Mouse (Mus musculus): ENCODE measurements around the gene Sdhd. TPM values are rescaled to one million over a fixed set of nuclear protein-coding genes. Genes with fewer than 3 reads are reported as not detected.

Sdhd gene
- total and polyA plus RNA-seq, 3 experiments = 340 to 375 TPM; not detected in 1

DNA sequence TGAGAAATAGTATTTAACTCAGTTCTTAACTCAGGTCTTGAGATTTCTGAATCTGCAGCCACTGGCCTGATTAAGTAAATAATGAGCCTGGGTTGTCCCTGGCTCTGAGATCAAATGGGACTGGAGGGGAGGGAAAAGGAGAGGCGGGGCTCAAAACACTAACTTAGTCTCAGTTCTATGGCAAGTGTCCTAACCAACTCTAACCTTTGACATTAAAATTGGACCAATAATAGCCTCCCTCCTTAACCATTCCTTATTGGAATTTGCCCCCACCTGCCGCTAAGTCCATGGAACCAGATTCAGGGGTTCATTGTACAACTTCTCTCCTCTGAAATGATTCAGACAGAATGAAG is 48.5 kb downstream of the Sdhd start, which contains the start of gene Bco2:
Gene Bco2, minus strand, starts transcription at position 88 of the 353 bp plus-strand sequence.
- Histone ChIP-seq H3K79me2 (ENCODE audit: control insufficient read depth, insufficient read depth, low read length, poor library complexity) (no peaks in the 10 kb centered on the region), H3K27ac (ENCODE audit: control insufficient read depth, low read depth, low read length) (no peak within 1 kb of the TSS), H3K27me3 (ENCODE audit: control insufficient read depth in 1 of 2, insufficient read depth in 2 of 2, low read length in 2 of 2) (peaks cover 4 to 24% of the 10 kb centered on the region in 2 experiments; a peak in 3 of 4 replicates), H3K4me3 (ENCODE audit: control insufficient read depth in 1 of 2, insufficient read depth in 1 of 2, low read depth in 2 of 2, low read length in 2 of 2) (no peak within 1 kb of the TSS), H3K4me1 (ENCODE audit: control insufficient read depth in 1 of 2, insufficient read depth in 2 of 2, low read length in 2 of 2) (peaks cover 0 to 6% of the 10 kb centered on the region in 2 experiments; a peak in 2 of 4 replicates), H3K9me3 (replicated peaks; ENCODE audit: insufficient read depth, low read length) (no peaks in the 10 kb centered on the region), H3K9ac (ENCODE audit: control insufficient read depth, low read depth, low read length, poor library complexity, severe bottlenecking) (no peak within 1 kb of the TSS), H3K36me3 (ENCODE audit: control insufficient read depth in 1 of 2, insufficient read depth in 2 of 2, low read length in 2 of 2) (peaks cover 0 to 11% of the 10 kb centered on the region in 2 experiments; a peak in 2 of 4 replicates)
- no peak for TF ChIP-seq POLR2AphosphoS5 (IDR thresholded peaks at IDR 0.05; ENCODE audit: borderline replicate concordance, low read depth, low read length)
- TF ChIP-seq MXI1 (IDR thresholded peaks at IDR 0.05; ENCODE audit: low read depth, low read length) = no peak
- TF ChIP-seq ZMIZ1 (IDR thresholded peaks at IDR 0.05; ENCODE audit: low read depth, low read length) = no peak
- TF ChIP-seq CTCF (IDR thresholded peaks at IDR 0.05 in 2 of 3, conservative IDR thresholded peaks at IDR 0.05 in 1 of 3; ENCODE audit: control insufficient read depth in 1 of 3, insufficient read depth in 1 of 3, low read depth in 2 of 3, low read length in 3 of 3, poor library complexity in 1 of 3, severe bottlenecking in 1 of 3) = no peak
- no peak for TF ChIP-seq CHD1 (IDR thresholded peaks at IDR 0.05; ENCODE audit: low read depth, low read length)
- no peak for TF ChIP-seq MAZ (IDR thresholded peaks at IDR 0.05; ENCODE audit: low read depth, low read length)
- TF ChIP-seq MYC (IDR thresholded peaks at IDR 0.05; ENCODE audit: low read depth, low read length) = no peak
- no peak for TF ChIP-seq ETS1 (IDR thresholded peaks at IDR 0.05; ENCODE audit: low read depth, low read length)
- TF ChIP-seq ZKSCAN1 (IDR thresholded peaks at IDR 0.05; ENCODE audit: low read depth, low read length) = no peak
- TF ChIP-seq NRF1 (IDR thresholded peaks at IDR 0.05; ENCODE audit: insufficient read depth, low read depth, low read length, poor library complexity, severe bottlenecking) = no peak
- TF ChIP-seq GABPA (IDR thresholded peaks at IDR 0.05; ENCODE audit: low read depth, low read length) = no peak
- DNase-seq (ENCODE audit: low read depth, low spot score) = no peak

DNA sequence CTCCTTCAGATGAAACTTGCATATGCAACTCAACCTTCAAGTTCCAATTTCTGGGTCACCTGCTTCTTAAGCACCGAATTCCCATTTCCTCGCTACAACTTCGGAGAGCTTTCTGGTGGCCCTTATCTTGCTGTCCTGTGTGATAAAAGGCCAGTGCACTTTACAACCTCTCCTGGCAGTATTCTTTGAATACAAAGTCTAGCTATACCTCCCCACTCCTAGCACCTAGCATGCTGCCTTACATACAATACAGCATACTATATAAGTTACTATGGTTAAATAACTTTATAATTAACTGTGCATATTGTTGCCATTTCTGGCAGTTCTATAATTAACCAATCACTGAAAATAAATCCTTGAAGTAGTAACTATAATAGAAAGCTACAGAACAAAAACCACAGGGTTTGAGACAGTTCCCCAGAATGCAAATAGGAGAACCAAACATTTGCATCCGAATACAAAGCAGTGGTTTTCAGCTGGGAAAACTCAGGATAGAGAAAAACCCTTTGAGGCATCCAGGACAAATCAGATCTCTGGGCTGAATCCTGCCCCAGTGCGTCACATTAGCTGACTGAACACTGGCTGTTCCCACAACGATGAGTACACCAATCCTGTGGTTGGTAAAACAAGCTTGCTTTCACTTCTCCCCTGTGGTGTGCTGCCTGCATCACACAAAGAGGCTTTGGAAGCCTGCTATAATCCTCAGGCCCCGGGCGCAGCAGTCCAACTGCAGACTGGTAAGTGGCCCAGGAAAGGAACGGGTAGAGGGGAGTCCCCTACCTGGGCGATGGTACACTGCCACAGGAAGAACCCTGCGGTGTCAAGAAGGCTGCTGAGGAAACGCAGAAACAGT is 49.1 kb downstream of the Sdhd start, which contains the start of gene Il18:
Gene Il18, plus strand, starts transcription at position 587 of the 853 bp plus-strand sequence.
- DNase-seq (ENCODE audit: low read depth, low spot score) = no peak
- no peak within 1 kb of the TSS for H3K27ac ChIP-seq (ENCODE audit: control insufficient read depth, low read depth, low read length)
- H3K9me3 ChIP-seq (replicated peaks; ENCODE audit: insufficient read depth, low read length) = no peaks in the 10 kb centered on the region
- TF ChIP-seq ZNF384 (IDR thresholded peaks at IDR 0.05; ENCODE audit: low read depth, low read length) (no peak), ZC3H11A (IDR thresholded peaks at IDR 0.05; ENCODE audit: low read depth, low read length) (no peak), USF1 (IDR thresholded peaks at IDR 0.05; ENCODE audit: low read depth, low read length) (no peak), TCF12 (IDR thresholded peaks at IDR 0.05; ENCODE audit: low read depth, low read length) (no peak), MEF2A (IDR thresholded peaks at IDR 0.05; ENCODE audit: extremely low read depth, insufficient replicate concordance, low read depth, low read length, poor library complexity, severe bottlenecking) (no peak), ZKSCAN1 (IDR thresholded peaks at IDR 0.05; ENCODE audit: low read depth, low read length) (no peak), UBTF (IDR thresholded peaks at IDR 0.05; ENCODE audit: borderline replicate concordance, insufficient read depth, low read depth, low read length) (no peak), MAFK (IDR thresholded peaks at IDR 0.05; ENCODE audit: borderline replicate concordance, low read depth, low read length) (no peak), MYB (IDR thresholded peaks at IDR 0.05; ENCODE audit: low read depth, low read length) (no peak), NRF1 (IDR thresholded peaks at IDR 0.05; ENCODE audit: insufficient read depth, low read depth, low read length, poor library complexity, severe bottlenecking) (no peak), POLR2A (IDR thresholded peaks at IDR 0.05; ENCODE audit: control insufficient read depth in 1 of 2, insufficient read depth in 1 of 2, low read depth in 1 of 2, low read length in 2 of 2, poor library complexity in 1 of 2) (no peak), JUND (IDR thresholded peaks at IDR 0.05; ENCODE audit: low read depth, low read length) (no peak), SMC3 (IDR thresholded peaks at IDR 0.05; ENCODE audit: low read depth, low read length) (no peak), RCOR1 (IDR thresholded peaks at IDR 0.05; ENCODE audit: low read depth, low read length) (no peak), MAZ (IDR thresholded peaks at IDR 0.05; ENCODE audit: low read depth, low read length) (no peak), MXI1 (IDR thresholded peaks at IDR 0.05; ENCODE audit: low read depth, low read length) (no peak)
- peaks cover 4 to 22% of the 10 kb centered on the region in 2 experiments; a peak in 3 of 4 replicates for H3K27me3 ChIP-seq (ENCODE audit: control insufficient read depth in 1 of 2, insufficient read depth in 2 of 2, low read length in 2 of 2)
- no peak within 1 kb of the TSS for H3K4me3 ChIP-seq (ENCODE audit: control insufficient read depth in 1 of 2, insufficient read depth in 1 of 2, low read depth in 2 of 2, low read length in 2 of 2)
- H3K36me3 ChIP-seq (ENCODE audit: control insufficient read depth in 1 of 2, insufficient read depth in 2 of 2, low read length in 2 of 2) = peaks cover 0 to 11% of the 10 kb centered on the region in 2 experiments; a peak in 2 of 4 replicates
- H3K4me1 ChIP-seq (ENCODE audit: control insufficient read depth in 1 of 2, insufficient read depth in 2 of 2, low read length in 2 of 2) = peaks cover 0 to 6% of the 10 kb centered on the region in 2 experiments; a peak in 2 of 4 replicates
- no peak within 1 kb of the TSS for H3K9ac ChIP-seq (ENCODE audit: control insufficient read depth, low read depth, low read length, poor library complexity, severe bottlenecking)
- no peaks in the 10 kb centered on the region for H3K79me2 ChIP-seq (ENCODE audit: control insufficient read depth, insufficient read depth, low read length, poor library complexity)

Data from MEL (cell line).